Mouse (Mus musculus) MEL (cell line): ENCODE results near the gene Rabl6. TPM values are rescaled to one million over a fixed set of nuclear protein-coding genes. Genes with fewer than 3 reads are reported as not detected.

Source experiments
- DNase-seq: peaks from one replicate; pipeline ENCODE4 v3.0.0; 2011; ENCODE audit warnings: low read depth, low spot score
- H3K27ac ChIP-seq: 2 replicates; pipeline ENCODE4 v1.5.1; 2012; ENCODE audit warnings: low read depth, mild to moderate bottlenecking, control low read depth, low read length, moderate library complexity; ENCODE audit not compliant: control insufficient read depth
- H3K27me3 ChIP-seq, 2 experiments: fragments of 150-350 bp in 1 of 2; sonication (generic) in 1 of 2; 2 replicates each; pipeline ENCODE4 v1.6.1; 2012; ENCODE audit warnings: low read length in 2 of 2, mild to moderate bottlenecking in 2 of 2, improper control_type of control experiment in 1 of 2, moderate library complexity in 1 of 2; ENCODE audit not compliant: insufficient read depth in 2 of 2, control insufficient read depth in 1 of 2
- H3K36me3 ChIP-seq, 2 experiments: 2 replicates each; pipeline ENCODE4 v1.6.1; 2012 to 2014; ENCODE audit warnings: low read length in 2 of 2, improper control_type of control experiment in 1 of 2, inconsistent platforms in 1 of 2, mild to moderate bottlenecking in 1 of 2; ENCODE audit not compliant: insufficient read depth in 2 of 2, control insufficient read depth in 1 of 2
- H3K4me1 ChIP-seq, 2 experiments: fragments of 150-350 bp in 1 of 2; sonication (generic) in 1 of 2; 2 replicates each; pipeline ENCODE4 v1.6.1; 2012; ENCODE audit warnings: low read length in 2 of 2, improper control_type of control experiment in 1 of 2, mild to moderate bottlenecking in 1 of 2; ENCODE audit not compliant: insufficient read depth in 2 of 2, control insufficient read depth in 1 of 2
- H3K4me3 ChIP-seq, 2 experiments: fragments of 150-350 bp in 1 of 2; sonication (generic) in 1 of 2; 2 replicates each; pipeline ENCODE4 v1.5.1; 2012; ENCODE audit warnings: low read depth in 2 of 2, low read length in 2 of 2, mild to moderate bottlenecking in 2 of 2, moderate library complexity in 2 of 2, control low read depth in 1 of 2, improper control_type of control experiment in 1 of 2; ENCODE audit not compliant: control insufficient read depth in 1 of 2, insufficient read depth in 1 of 2
- H3K79me2 ChIP-seq: 2 replicates; pipeline ENCODE4 v1.6.1; 2012; ENCODE audit warnings: mild to moderate bottlenecking, low read length, moderate library complexity; ENCODE audit not compliant: control insufficient read depth, poor library complexity, insufficient read depth
- H3K9ac ChIP-seq: 2 replicates; pipeline ENCODE4 v1.6.1; 2012; ENCODE audit warnings: low read depth, mild to moderate bottlenecking, control low read depth, low read length, moderate library complexity; ENCODE audit not compliant: control insufficient read depth, poor library complexity, severe bottlenecking
- H3K9me3 ChIP-seq: fragments of 150-350 bp; sonication (generic); replicated peaks from 2 replicates; pipeline ENCODE4 v1.6.1; 2012; ENCODE audit warnings: mild to moderate bottlenecking, low read length, improper control_type of control experiment, moderate library complexity; ENCODE audit not compliant: insufficient read depth
- E2F4 ChIP-seq: IDR thresholded peaks from 2 replicates; pipeline ENCODE4 v1.6.1; 2011; ENCODE audit warnings: low read depth, low read length, improper control_type of control experiment, borderline replicate concordance
- ETS1 ChIP-seq: IDR thresholded peaks from 2 replicates; pipeline ENCODE4 v1.6.1; 2012; ENCODE audit warnings: low read depth, mild to moderate bottlenecking, inconsistent platforms, low read length, improper control_type of control experiment, moderate library complexity
- GABPA ChIP-seq: IDR thresholded peaks from 2 replicates; pipeline ENCODE4 v1.6.1; 2012; ENCODE audit warnings: low read depth, mild to moderate bottlenecking, inconsistent platforms, low read length, improper control_type of control experiment, moderate library complexity
- GATA1 ChIP-seq: IDR thresholded peaks from 2 replicates; pipeline ENCODE4 v1.6.1; 2011; ENCODE audit warnings: low read depth, low read length, improper control_type of control experiment
- HCFC1 ChIP-seq: IDR thresholded peaks from 2 replicates; pipeline ENCODE4 v1.6.1; 2012; ENCODE audit warnings: low read depth, mild to moderate bottlenecking, inconsistent platforms, low read length, improper control_type of control experiment, moderate library complexity
- JUND ChIP-seq: IDR thresholded peaks from 2 replicates; pipeline ENCODE4 v1.6.1; 2011; ENCODE audit warnings: low read depth, mild to moderate bottlenecking, improper control_type of control experiment, low read length
- MAFK ChIP-seq: IDR thresholded peaks from 2 replicates; pipeline ENCODE4 v1.6.1; 2011; ENCODE audit warnings: low read depth, mild to moderate bottlenecking, low read length, improper control_type of control experiment, borderline replicate concordance
- MAX ChIP-seq: IDR thresholded peaks from 2 replicates; pipeline ENCODE4 v1.6.1; 2011; ENCODE audit warnings: low read length, improper control_type of control experiment
- MAZ ChIP-seq: IDR thresholded peaks from 2 replicates; pipeline ENCODE4 v1.6.1; 2012; ENCODE audit warnings: low read depth, mild to moderate bottlenecking, inconsistent platforms, low read length, improper control_type of control experiment
- MEF2A ChIP-seq: IDR thresholded peaks from 2 replicates; pipeline ENCODE4 v1.6.1; 2014; ENCODE audit warnings: low read depth, mild to moderate bottlenecking, inconsistent platforms, low read length, improper control_type of control experiment; ENCODE audit not compliant: poor library complexity, insufficient replicate concordance, severe bottlenecking; ENCODE audit errors: extremely low read depth
- MXI1 ChIP-seq: IDR thresholded peaks from 2 replicates; pipeline ENCODE4 v1.6.1; 2011; ENCODE audit warnings: mild to moderate bottlenecking, low read depth, low read length, improper control_type of control experiment
- NRF1 ChIP-seq: IDR thresholded peaks from 2 replicates; pipeline ENCODE4 v1.6.1; 2014; ENCODE audit warnings: low read depth, mild to moderate bottlenecking, inconsistent platforms, low read length, improper control_type of control experiment, moderate library complexity; ENCODE audit not compliant: poor library complexity, insufficient read depth, severe bottlenecking
- POLR2A ChIP-seq, 2 experiments: IDR thresholded peaks; 2 replicates each; pipeline ENCODE4 v1.6.1; 2011 to 2012; ENCODE audit warnings: low read length in 2 of 2, mild to moderate bottlenecking in 2 of 2, control low read depth in 1 of 2, improper control_type of control experiment in 1 of 2, low read depth in 1 of 2, moderate library complexity in 1 of 2; ENCODE audit not compliant: control insufficient read depth in 1 of 2, insufficient read depth in 1 of 2, poor library complexity in 1 of 2
- POLR2AphosphoS2 ChIP-seq: IDR thresholded peaks from 2 replicates; pipeline ENCODE4 v1.6.1; 2011; ENCODE audit warnings: low read length, improper control_type of control experiment
- SIN3A ChIP-seq: IDR thresholded peaks from 2 replicates; pipeline ENCODE4 v1.6.1; 2012; ENCODE audit warnings: low read length, improper control_type of control experiment, inconsistent platforms
- SMC3 ChIP-seq: IDR thresholded peaks from 2 replicates; pipeline ENCODE4 v1.6.1; 2011; ENCODE audit warnings: low read depth, low read length, improper control_type of control experiment
- TAL1 ChIP-seq: IDR thresholded peaks from 2 replicates; pipeline ENCODE4 v1.6.1; 2012; ENCODE audit warnings: mild to moderate bottlenecking, inconsistent platforms, low read length, moderate library complexity, mixed read lengths
- TBP ChIP-seq: IDR thresholded peaks from 2 replicates; pipeline ENCODE4 v1.8.0; 2011; ENCODE audit warnings: low read depth, low read length, improper control_type of control experiment
- ZC3H11A ChIP-seq: IDR thresholded peaks from 2 replicates; pipeline ENCODE4 v1.6.1; 2012; ENCODE audit warnings: low read depth, mild to moderate bottlenecking, inconsistent platforms, low read length, improper control_type of control experiment
- ZKSCAN1 ChIP-seq: IDR thresholded peaks from 2 replicates; pipeline ENCODE4 v1.6.1; 2012; ENCODE audit warnings: low read depth, mild to moderate bottlenecking, inconsistent platforms, low read length, improper control_type of control experiment, moderate library complexity
- ZMIZ1 ChIP-seq: IDR thresholded peaks from 2 replicates; pipeline ENCODE4 v1.6.1; 2012; ENCODE audit warnings: low read depth, mild to moderate bottlenecking, inconsistent platforms, low read length, improper control_type of control experiment, moderate library complexity
- polyA plus RNA-seq, 2 experiments: library from polyadenylated mRNA; stranded (reverse) in 1 of 2; unstranded in 1 of 2; fragments of >175 nt in 1 of 2; fragments of >200 nt in 1 of 2; gene quantifications; 2 replicates each; pipeline versions ENCODE4 v1.2.1 to v1.2.4; 2012; ENCODE audit warnings: low replicate concordance in 2 of 2, low read depth in 1 of 2; ENCODE audit not compliant: insufficient read length in 2 of 2, insufficient read depth in 1 of 2, missing spikeins in 1 of 2
- total RNA-seq: library from RNA; depleted of rRNA; stranded (reverse); fragments of 300-350 nt; gene quantifications from 2 replicates; pipeline ENCODE4 v1.2.3, GENCODE M21; 2012

The Rabl6 gene
- total and polyA plus RNA-seq, 3 experiments: 76.9 to 104 (median 84.7) TPM

DNA sequence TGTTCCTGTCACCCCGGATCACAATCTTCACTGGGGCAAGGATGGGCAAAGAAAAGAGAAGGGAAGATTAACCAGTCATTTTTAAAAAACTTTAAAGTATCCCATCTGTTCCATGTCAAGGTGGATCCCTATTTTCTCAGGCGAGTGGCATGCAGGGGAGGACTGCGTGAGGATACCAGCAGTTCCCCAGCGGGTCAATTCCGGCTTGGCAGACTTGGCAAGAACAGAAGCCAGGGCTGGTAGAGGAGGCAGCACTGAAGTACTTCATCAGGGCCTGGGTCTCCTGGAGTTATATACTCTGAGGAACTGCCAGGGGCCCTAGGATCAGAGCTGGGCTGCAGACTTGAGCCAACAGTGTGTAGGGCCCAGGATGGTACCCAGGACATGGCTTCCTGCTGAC lies 5.8 kb downstream of the Rabl6 start:
- Histone ChIP-seq H3K9ac (no peak overlapping the region), H3K9me3 (no peaks in the 10 kb centered on the region), H3K79me2 (peaks cover 21% of the 10 kb centered on the region), H3K27me3 (no peaks in the 10 kb centered on the region), H3K4me1 (peaks cover 0 to 11% of the 10 kb centered on the region in 2 experiments; a peak in 3 of 4 replicates), H3K27ac (no peak overlapping the region), H3K36me3 (peaks cover 12 to 13% of the 10 kb centered on the region in 2 experiments; a peak in 3 of 4 replicates), H3K4me3 (no peak overlapping the region)
- DNase-seq: no peak
- no peak for TF ChIP-seq NRF1
- TF ChIP-seq HCFC1: no peak
- TF ChIP-seq E2F4: no peak
- TF ChIP-seq ZMIZ1: no peak
- no peak for TF ChIP-seq POLR2AphosphoS2
- no peak for TF ChIP-seq ZC3H11A

DNA sequence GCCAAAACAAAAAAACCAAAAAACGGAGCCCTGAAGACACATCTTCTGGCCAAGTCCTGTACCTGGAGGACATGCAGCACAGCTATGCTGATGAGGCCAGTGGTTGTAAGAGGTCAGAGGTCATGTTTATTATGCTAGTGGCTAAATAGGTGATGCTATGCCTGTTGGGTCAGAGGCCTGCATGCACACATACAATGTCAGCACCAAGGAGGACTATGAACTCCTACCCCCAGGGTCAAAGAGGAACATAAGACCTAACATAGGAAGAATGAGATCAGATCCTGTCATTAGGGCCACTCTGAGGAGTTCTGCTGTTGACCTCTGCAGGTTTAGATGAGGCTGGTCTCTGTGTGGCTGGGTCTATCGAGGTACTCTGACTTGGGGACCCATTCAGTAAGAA lies 8.3 kb downstream of the Rabl6 start:
- Histone ChIP-seq H3K27ac (no peak overlapping the region), H3K27me3 (no peaks in the 10 kb centered on the region), H3K4me1 (no peaks in the 10 kb centered on the region), H3K9me3 (no peaks in the 10 kb centered on the region), H3K4me3 (no peak overlapping the region), H3K9ac (no peak overlapping the region), H3K36me3 (peaks cover 0 to 14% of the 10 kb centered on the region in 2 experiments; a peak in 2 of 4 replicates), H3K79me2 (peaks cover 3% of the 10 kb centered on the region)
- no peak for DNase-seq
- TF ChIP-seq NRF1 (no peak), MXI1 (no peak), POLR2A (IDR thresholded peaks at IDR 0.05; ENCODE audit: control insufficient read depth in 1 of 2, insufficient read depth in 1 of 2, low read depth in 1 of 2, low read length in 2 of 2, poor library complexity in 1 of 2) (no peak), E2F4 (no peak), GATA1 (no peak), MAFK (no peak), TAL1 (no peak), MAX (no peak), SMC3 (no peak), TBP (no peak), GABPA (no peak), SIN3A (no peak), JUND (no peak), ETS1 (no peak), ZKSCAN1 (no peak), MEF2A (no peak), MAZ (no peak)
